Mouse (Mus musculus) C2C12 (cell line): ENCODE measurements at regions not wholly inside any gene's neighbourhood (a gene's known extent, or its start where the extent isn't known, plus 50 kb on each side); places are given as distances from the start of the nearest gene placed in this dataset.

Experiments used
- CEBPB ChIP-seq: IDR thresholded peaks from one replicate; pipeline ENCODE4 v1.6.1; 2011; ENCODE audit warnings: low read depth, mild to moderate bottlenecking, control low read depth, moderate library complexity
- CTCF ChIP-seq: IDR thresholded peaks from one replicate; pipeline ENCODE4 v1.5.1; 2011; ENCODE audit not compliant: control insufficient read depth, insufficient read depth, insufficient read length
- FOSL1 ChIP-seq: IDR thresholded peaks from one replicate; pipeline ENCODE4 v1.8.0; 2011; ENCODE audit warnings: mild to moderate bottlenecking, low read length; ENCODE audit not compliant: poor library complexity, insufficient read depth, severe bottlenecking
- MAX ChIP-seq: IDR thresholded peaks from one replicate; pipeline ENCODE4 v1.6.1; 2011; ENCODE audit warnings: mild to moderate bottlenecking, control low read depth
- MYOD1 ChIP-seq: IDR thresholded peaks from one replicate; pipeline ENCODE4 v1.6.1; 2011; ENCODE audit warnings: low read depth; ENCODE audit not compliant: control insufficient read depth, insufficient read length
- MYOG ChIP-seq: IDR thresholded peaks from one replicate; pipeline ENCODE4 v1.6.1; 2011; ENCODE audit not compliant: control insufficient read depth, insufficient read length; ENCODE audit errors: extremely low read depth
- USF1 ChIP-seq: IDR thresholded peaks from one replicate; pipeline ENCODE4 v1.6.1; 2011; ENCODE audit warnings: low read depth, mild to moderate bottlenecking, control low read depth, moderate library complexity

- TF ChIP-seq CTCF (no peak), USF1 (no peak), MAX (peak; percentile 83), CEBPB (no peak), MYOG (no peak), MYOD1 (no peak), FOSL1 (peak; percentile 47)
Observed at GRCm38 (mm10) chr12:49969546-49969945, 584.6 kb downstream of the Gm43517 start.
